Mouse (Mus musculus): Measurements from ENCODE around the gene Bend3. TPM values are rescaled to one million over a fixed set of nuclear protein-coding genes. Genes with fewer than 3 reads are reported as not detected.
"Not testable (repeated sequence)": the region's sequence is repeated elsewhere in the genome, so short reads cannot be mapped to it uniquely, and the experiment has no call there.

The Bend3 gene
- total RNA-seq, 2 experiments from 2014 or later: 5.6 to 7.4 TPM

- intact Hi-C loops (cut with DNase I): no loop called here
These were observed 38.5 kb downstream of the Bend3 start for GRCm38 (mm10) chr10:43516992-43517660.

GRCm38 (mm10) chr10:43517836-43518235 is 39.2 kb downstream of the Bend3 start:
- no peak for DNase-seq (ENCODE audit: extremely low spot score in 1 of 2, low spot score in 2 of 2)
- intact Hi-C loops (cut with DNase I): no loop called here

More at GRCm38 (mm10) chr10:43516992-43517660, 38.5 kb downstream of the Bend3 start:
- no peak for DNase-seq (ENCODE audit: extremely low spot score in 1 of 2, low spot score in 2 of 2)

GRCm38 (mm10) chr10:43518368-43518767 is 39.7 kb downstream of the Bend3 start:
- intact Hi-C loops (cut with DNase I): no loop called here
- DNase-seq (ENCODE audit: extremely low spot score in 1 of 2, low spot score in 2 of 2): no peak

- no peak for DNase-seq (ENCODE audit: extremely low spot score in 1 of 2, low spot score in 2 of 2)
- intact Hi-C loops (cut with DNase I): no loop called here
These were observed 41.3 kb downstream of the Bend3 start for GRCm38 (mm10) chr10:43519977-43520376.

- DNase-seq (ENCODE audit: extremely low spot score in 1 of 2, low spot score in 2 of 2); intact Hi-C loops (cut with DNase I): not testable (repeated sequence)
These were observed 45.3 kb downstream of the Bend3 start, which contains the start of gene Gm9803 for GRCm38 (mm10) chr10:43523931-43524330. Gm9803 (plus strand) TSS chr10:43524084.

- intact Hi-C loops (cut with DNase I): no loop called here
- DNase-seq (ENCODE audit: extremely low spot score in 1 of 2, low spot score in 2 of 2): peak in 1 of 2 experiments; percentile 52
These were observed 48.9 kb downstream of the Bend3 start for GRCm38 (mm10) chr10:43527283-43528269.

- DNase-seq (ENCODE audit: extremely low spot score in 1 of 2, low spot score in 2 of 2): no peak
- intact Hi-C loops (cut with DNase I): no loop called here
These were observed 55.8 kb downstream of the Bend3 start for GRCm38 (mm10) chr10:43534382-43534781.

- intact Hi-C loops (cut with DNase I): no loop called here
- no peak for DNase-seq (ENCODE audit: extremely low spot score in 1 of 2, low spot score in 2 of 2)
These were observed 59.0 kb downstream of the Bend3 start for GRCm38 (mm10) chr10:43537652-43538051.

- DNase-seq (ENCODE audit: extremely low spot score in 1 of 2, low spot score in 2 of 2): no peak
- intact Hi-C loops (cut with DNase I): no loop called here
These were observed 60.2 kb downstream of the Bend3 start for GRCm38 (mm10) chr10:43538831-43539230.

- intact Hi-C loops (cut with DNase I): loop anchor here (2.0 kb wide), 1 partner anchor 59 kb away; no protein-coding TSS in a partner anchor
- no peak for DNase-seq (ENCODE audit: extremely low spot score in 1 of 2, low spot score in 2 of 2)
These were observed 61.2 kb downstream of the Bend3 start for GRCm38 (mm10) chr10:43539746-43540310.

GRCm38 (mm10) chr10:43540442-43541152 is 62.0 kb downstream of the Bend3 start, which contains the start of gene 1700021F05Rik:
1700021F05Rik (minus strand) TSS chr10:43540994.
- DNase-seq (ENCODE audit: extremely low spot score in 1 of 2, low spot score in 2 of 2): peak; percentile 92 to 98
- intact Hi-C loops (cut with DNase I): loop anchor here (2.0 kb wide), 1 partner anchor 60 kb away; no protein-coding TSS in a partner anchor

- DNase-seq (ENCODE audit: extremely low spot score in 1 of 2, low spot score in 2 of 2): no peak
- intact Hi-C loops (cut with DNase I): loop anchor here (2.0 kb wide), 1 partner anchor 60 kb away; no protein-coding TSS in a partner anchor
These were observed 62.5 kb downstream of the Bend3 start for GRCm38 (mm10) chr10:43541153-43541544.

GRCm38 (mm10) chr10:43549411-43549810 is 70.8 kb downstream of the Bend3 start:
- no peak for DNase-seq (ENCODE audit: extremely low spot score in 1 of 2, low spot score in 2 of 2)
- intact Hi-C loops (cut with DNase I): no loop called here

GRCm38 (mm10) chr10:43550923-43551322 is 72.3 kb downstream of the Bend3 start:
- DNase-seq (ENCODE audit: extremely low spot score in 1 of 2, low spot score in 2 of 2): no peak
- intact Hi-C loops (cut with DNase I): no loop called here

GRCm38 (mm10) chr10:43551388-43551787 is 72.8 kb downstream of the Bend3 start:
- intact Hi-C loops (cut with DNase I): no loop called here
- no peak for DNase-seq (ENCODE audit: extremely low spot score in 1 of 2, low spot score in 2 of 2)

- intact Hi-C loops (cut with DNase I): no loop called here
- DNase-seq (ENCODE audit: extremely low spot score in 1 of 2, low spot score in 2 of 2): no peak
These were observed 79.1 kb downstream of the Bend3 start for GRCm38 (mm10) chr10:43557630-43558165.

- no peak for DNase-seq (ENCODE audit: extremely low spot score in 1 of 2, low spot score in 2 of 2)
- intact Hi-C loops (cut with DNase I): no loop called here
These were observed 80.7 kb downstream of the Bend3 start for GRCm38 (mm10) chr10:43559313-43559712.

GRCm38 (mm10) chr10:43560765-43561164 is 82.1 kb downstream of the Bend3 start:
- intact Hi-C loops (cut with DNase I): no loop called here
- no peak for DNase-seq (ENCODE audit: extremely low spot score in 1 of 2, low spot score in 2 of 2)

Measured in left cerebral cortex, postnatal 10 days (tissue).